Mouse (Mus musculus) small intestine, adult 2 months (tissue): ENCODE results near the gene Rnf115.

ENCODE experiments used
- CTCF ChIP-seq: fragments of 200-500 bp; IDR thresholded peaks from 2 replicates; pipeline ENCODE4 v1.5.1; 2012; ENCODE audit warnings: low read depth, mild to moderate bottlenecking, control low read depth, inconsistent platforms, low read length, moderate library complexity, mixed read lengths; ENCODE audit not compliant: insufficient replicate concordance, insufficient read length; ENCODE audit errors: extremely low read depth
- POLR2A ChIP-seq: fragments of 200-500 bp; IDR thresholded peaks from 2 replicates; pipeline ENCODE4 v1.6.1; 2012; ENCODE audit warnings: low read depth, mild to moderate bottlenecking, control low read depth, inconsistent platforms, low read length, moderate library complexity

DNA sequence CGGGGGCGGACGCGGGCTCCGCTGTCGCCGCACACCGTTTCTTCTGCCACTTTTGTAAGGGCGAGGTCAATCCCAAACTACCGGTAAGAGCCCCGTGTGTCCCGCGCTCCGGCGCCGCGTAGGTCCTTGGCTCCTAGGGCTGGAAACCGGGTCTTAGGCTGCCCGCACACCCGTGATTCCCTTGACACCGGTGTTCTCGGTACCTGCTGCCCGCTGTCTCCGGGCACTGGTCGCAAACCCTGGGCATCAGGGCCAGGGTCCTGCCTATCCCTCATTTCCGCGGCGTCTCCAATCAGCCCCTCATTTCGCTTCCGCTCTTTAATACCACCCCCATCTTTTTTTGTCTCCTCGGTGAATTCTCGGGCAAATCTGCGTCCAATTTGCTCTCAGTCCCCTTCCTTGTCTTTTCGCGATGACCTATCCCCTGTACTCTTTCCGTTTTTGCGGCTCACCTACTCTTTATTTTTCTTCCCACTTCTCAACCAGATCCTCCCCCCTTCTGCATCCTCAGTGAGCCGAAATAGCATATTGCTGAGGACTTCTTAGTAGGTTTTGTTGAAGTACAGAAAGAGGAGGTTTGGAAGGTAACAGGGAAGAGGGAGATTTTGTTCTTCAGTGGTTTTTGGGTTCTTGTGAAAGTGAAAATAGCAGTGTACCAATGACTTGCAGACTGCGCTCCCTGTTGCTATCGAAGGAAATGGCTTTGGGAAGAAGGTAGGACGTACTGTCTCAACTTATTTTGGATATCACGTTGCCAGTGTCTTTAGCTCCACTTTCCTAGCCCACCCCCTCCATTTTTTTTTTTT, 567 bp downstream of the Rnf115 start:
- TF ChIP-seq CTCF (no peak), POLR2A (no peak)
